Mouse (Mus musculus): ENCODE measurements at regions not wholly inside any gene's neighbourhood (a gene's known extent, or its start where the extent isn't known, plus 50 kb on each side); places are given as distances from the start of the nearest gene placed in this dataset.

DNA sequence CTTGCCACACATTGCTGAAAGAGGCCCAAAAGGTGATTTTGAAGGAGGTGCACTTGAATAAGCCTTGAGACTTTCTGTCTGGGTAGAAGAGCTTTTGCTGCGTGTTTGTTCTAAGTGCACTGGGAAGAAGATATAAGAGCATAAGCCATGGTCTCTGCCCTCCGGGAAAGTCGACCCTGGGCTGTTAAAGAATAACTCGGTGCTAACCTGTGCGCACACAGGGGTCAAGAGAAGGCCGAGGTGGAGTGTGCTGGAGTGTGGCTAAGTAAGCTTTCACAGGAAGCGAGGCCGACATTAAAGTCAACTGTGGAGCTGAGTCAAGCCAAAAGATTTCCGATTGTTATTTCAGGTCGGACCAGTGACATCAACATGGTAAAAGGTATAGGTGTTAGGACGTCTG is 473.0 kb downstream of the Slc4a3 start:
- no peak for DNase-seq

- DNase-seq, result no peak
Measured at GRCm38 (mm10) chr1:76024650-76025049, 478.6 kb downstream of the Slc4a3 start.

- no peak for DNase-seq
Measured at GRCm38 (mm10) chr1:76025389-76025788, 479.3 kb downstream of the Slc4a3 start.

DNA sequence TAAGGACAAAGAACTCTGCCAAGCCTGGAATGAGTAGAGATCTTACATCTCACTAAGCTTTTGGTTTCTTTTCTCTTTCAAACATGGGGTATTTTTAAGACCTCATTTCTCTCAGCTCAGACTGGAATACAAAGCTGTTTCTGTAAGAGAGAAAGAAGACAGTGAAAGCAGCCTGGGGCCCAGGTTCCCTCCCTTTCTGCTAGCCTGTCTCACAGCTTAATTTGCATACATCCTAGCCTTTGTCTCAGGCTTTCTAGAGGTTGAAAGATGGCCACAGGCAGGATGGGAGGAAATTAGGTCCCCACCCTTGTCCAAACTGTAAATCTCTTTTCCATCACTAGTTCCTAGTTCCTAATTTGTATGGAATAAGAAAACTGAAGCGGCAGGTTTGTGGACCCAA is 483.0 kb downstream of the Slc4a3 start:
- DNase-seq, result no peak

DNA sequence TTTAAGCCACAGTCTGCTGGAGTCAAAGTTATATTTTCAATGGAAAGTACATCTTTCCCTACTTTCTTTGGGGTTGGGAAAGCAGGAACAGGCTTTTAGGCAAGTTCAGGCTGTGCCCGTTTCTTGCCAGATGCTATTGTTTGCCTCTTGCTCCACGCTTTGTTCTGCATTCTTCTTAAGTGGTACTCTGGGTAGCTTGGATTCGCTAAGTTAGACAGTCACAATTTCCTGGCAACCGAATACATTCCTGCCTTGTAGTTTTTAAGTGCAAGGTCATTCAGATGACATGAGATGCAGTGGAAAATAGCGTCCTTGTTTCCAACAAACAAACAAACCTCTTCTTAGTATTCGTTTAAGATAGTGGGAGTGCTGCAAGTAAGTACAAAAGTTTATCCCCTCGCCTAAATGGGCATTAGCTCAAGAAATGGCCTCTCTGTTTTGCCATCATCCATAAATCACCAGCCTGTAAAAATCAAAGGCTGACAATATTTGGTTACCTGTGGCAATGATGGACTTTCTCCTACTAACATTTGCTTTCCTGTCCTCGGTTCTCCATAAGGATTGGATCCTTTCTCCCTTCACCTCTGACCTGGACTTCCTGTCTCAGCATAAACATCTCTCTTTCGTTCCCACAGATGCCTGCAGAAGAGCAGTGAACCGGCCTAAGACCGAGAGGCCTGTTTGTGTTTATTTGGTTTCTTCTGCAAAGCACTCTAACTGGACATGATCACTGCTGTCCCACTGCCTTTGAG is 485.3 kb downstream of the Slc4a3 start:
- no peak for DNase-seq

DNA sequence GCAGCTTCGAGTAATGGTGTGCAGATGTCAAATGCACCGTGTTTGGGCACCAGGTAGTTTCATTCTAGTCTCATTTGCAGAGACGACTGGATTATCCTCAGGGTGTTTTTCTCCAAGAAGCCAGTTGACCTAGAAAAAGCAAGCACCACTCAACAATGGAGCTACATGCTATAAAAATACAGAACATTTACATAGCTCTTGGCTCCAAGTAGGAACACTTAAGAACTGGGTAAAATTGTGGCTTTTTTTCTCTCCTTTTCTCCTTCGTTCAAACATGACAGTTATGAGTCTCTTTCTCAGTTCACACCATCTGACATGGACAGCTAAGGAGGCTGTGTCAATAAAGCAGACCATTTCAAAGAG is 485.8 kb downstream of the Slc4a3 start:
- DNase-seq, result peak; percentile 7

GRCm38 (mm10) chr1:76032626-76033025 is 486.6 kb downstream of the Slc4a3 start:
- no peak for DNase-seq

DNA sequence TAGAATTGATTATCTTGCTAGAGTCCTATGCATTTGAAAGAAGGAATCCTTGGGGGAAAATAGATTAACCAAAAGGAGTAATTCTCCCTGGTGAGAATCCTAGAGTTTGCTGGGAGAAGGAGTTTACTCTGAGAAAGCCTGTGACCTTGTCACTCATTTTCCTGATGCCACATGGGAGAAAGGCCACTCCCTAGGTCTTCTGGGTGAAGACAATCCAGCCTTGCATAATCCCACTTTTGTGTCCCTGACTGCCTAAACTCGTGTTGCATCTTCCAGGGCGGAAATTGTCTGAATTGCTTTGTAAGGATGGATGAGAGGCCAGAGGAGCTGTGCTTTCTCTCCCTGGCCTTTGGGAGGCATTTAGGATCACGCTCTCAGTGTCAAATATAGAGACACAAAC is 490.2 kb downstream of the Slc4a3 start:
- no peak for DNase-seq

DNA sequence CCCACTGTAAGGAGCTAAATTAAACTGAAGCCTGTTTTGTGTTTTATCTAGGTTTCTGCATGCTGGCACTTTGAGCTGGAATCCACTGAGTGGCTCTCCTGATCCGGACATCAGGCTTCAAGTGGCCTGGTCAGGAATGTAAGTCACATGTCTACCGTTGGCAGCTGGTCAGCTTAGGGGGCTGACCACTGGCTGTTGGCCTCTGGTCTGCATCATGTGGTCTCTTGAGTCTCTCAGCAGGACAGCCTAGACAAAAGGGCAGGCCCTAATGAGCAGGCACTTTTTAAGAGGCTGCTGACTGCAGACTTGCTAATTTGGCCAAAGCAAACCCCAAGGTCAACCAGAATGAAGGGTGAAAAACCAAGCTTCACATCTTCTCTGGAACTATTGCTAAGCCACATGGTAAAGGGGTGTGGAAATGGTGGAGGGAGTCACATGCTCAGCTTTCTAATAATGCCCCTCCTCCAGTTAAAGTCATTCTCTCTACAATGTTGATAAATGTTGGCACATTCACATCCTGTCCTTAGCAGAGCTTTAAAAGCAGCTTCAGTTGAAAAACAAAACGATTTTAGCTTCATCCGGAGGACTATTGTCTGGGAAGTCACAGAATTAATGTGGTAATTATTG is 493.1 kb downstream of the Slc4a3 start:
- peak; percentile 53 for DNase-seq

GRCm38 (mm10) chr1:76039661-76040060 is 493.6 kb downstream of the Slc4a3 start:
- DNase-seq, result no peak

DNA sequence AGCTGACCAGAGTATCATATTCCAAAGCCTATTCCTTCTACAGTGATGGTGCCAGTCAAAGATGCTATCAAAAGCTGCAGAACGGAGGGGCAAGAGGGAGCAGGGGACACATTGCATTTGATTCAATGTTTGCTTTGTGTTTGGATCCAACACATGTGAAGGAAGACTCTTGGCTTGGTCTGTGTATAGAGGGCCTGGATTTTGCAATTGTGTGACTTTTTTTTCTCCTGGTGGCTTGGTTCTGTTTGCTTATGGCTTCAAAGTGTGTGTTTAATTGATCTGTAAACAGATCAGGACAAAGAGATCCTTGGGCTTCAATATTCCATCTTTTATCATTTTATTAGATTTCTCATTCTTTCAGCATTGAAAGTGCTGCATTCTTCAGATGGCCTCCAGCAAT is 504.2 kb downstream of the Slc4a3 start:
- no peak for DNase-seq

GRCm38 (mm10) chr1:76053378-76054171 is 507.5 kb downstream of the Slc4a3 start:
- no peak for DNase-seq

- DNase-seq, result no peak
Measured at GRCm38 (mm10) chr1:76065783-76066182, 519.7 kb downstream of the Slc4a3 start.

- DNase-seq, result peak; percentile 94
Measured at GRCm38 (mm10) chr1:76070831-76071321, 524.8 kb downstream of the Slc4a3 start.

DNA sequence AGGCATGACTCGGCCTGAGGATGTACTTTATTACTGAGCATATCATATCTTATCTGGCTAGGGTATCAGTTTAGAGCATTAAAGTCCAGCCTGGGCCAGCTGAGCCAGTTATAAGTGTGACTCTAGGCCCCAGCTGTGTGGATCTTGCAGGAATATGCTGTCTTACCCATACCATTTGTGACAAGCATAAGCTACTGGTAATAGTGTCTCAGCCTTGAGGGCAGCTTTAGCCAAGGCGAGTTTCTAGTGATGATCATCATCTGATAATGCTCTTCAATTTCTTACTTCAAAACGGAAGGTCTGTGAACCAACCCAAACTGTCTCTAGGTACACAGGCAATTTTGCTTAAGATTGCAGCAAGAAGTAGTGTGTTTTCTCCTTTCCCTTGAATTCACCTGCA is 529.1 kb downstream of the Slc4a3 start:
- DNase-seq, result no peak

DNA sequence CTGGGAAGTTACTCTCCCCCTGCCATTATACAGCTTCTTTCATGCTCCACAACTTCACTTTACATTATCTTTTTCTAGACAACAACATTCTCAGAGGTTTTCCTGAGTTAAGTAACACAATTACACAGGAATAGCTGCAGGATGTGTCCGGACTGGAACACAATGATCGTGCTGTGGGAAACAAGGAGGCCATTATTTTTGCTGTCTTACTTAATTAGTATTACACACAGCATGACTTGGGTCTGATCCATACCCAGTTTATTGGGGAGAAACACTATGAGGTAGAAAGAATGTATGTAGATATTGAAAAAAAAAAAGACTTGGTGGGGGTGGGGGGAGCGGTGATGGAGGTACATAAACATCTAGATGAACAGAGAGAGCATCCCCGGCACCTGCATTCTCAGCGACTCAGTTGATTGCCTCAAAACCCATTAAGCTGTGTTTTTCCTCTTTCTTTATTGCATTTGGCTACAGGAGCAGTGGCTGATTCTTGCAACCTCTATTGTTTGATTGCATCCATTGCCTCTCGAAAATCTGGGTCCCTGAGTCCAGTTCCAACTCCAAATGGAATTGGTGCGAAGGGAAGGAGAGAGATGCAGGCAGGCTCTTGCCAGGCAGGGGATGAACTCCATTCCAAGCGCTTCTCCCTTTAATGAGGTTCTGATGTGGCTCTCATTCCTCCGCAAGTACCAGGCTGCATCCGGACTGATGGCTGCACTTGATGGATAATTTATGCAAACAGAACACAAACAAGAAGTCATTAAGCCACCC is 529.8 kb downstream of the Slc4a3 start:
- no peak for DNase-seq

GRCm38 (mm10) chr1:76080241-76080640 is 534.2 kb downstream of the Slc4a3 start:
- DNase-seq, result no peak

- no peak for DNase-seq
Measured at GRCm38 (mm10) chr1:76081700-76082099, 535.6 kb downstream of the Slc4a3 start.

GRCm38 (mm10) chr1:76083273-76084036 is 537.4 kb downstream of the Slc4a3 start:
- no peak for DNase-seq

DNA sequence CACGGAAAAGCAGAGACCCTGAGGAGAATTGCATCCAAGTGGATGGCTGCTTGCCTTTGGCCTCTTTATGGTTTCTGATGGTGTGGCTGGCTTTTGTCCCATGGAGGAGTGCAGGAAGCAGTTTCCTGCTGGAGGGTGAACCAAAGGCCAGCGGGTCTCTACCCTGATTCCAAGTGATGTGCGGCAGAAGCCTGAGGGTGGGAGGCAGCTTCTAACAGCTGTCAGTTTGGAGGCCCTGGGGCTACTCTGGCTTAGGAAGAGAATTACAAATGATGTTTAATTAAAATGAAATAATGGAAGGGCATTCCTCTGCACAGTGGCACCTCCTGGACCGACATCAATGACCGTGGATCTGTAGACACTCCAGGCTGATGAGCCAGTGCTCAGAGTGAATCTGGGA is 545.0 kb downstream of the Slc4a3 start:
- DNase-seq, result no peak

- no peak for DNase-seq
Measured at GRCm38 (mm10) chr1:76113281-76113680, 567.2 kb downstream of the Slc4a3 start.

GRCm38 (mm10) chr1:76120840-76121239 is 574.8 kb downstream of the Slc4a3 start:
- no peak for DNase-seq

Measured in right cerebral cortex, adult 18-20 months (tissue).